Mouse (Mus musculus): ENCODE results near the gene Sept8. TPM values are rescaled to one million over a fixed set of nuclear protein-coding genes. Genes with fewer than 3 reads are reported as not detected.
A peak's percentile ranks its signal among the peaks of the same experiment; 100 is the strongest.

Gene Sept8
- polyA plus RNA-seq, 1 experiment from 2014 or later: 21.6 TPM

DNA sequence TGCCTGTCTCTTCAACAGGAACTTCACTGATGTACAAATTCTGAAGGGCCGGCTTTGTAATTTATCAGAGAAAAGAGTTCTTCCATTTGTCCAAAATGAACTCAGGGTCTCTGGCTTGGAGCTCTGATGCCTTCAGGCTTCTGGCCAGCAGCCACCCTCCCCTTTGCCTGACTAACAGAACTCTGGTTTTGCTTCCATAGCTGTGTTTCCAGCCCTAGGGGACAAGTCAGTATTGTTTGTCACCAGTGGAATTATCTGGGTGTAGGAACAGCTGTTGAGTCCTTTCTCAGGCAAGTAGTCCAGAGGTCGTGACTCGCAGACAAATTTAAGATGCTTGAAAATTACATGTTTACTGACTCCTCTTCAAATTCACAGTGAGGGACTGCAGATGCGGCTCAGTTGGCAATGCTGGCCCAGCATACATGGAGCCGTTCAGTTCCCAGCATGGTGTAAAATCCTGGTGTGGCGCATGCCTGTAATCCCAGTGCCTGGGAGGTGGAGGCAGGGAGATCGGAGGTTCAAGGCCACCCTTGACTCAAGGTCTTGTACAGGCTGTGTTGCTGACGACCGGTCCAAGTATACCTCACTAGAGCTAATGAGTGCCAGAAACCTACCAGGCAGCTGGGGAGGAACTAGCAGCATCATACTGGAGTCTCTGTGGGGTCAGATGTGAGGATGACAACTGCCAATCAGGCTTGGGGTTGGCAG, 11.8 kb upstream of the Sept8 start:
- Histone ChIP-seq H3K4me3 (replicated peaks; ENCODE audit: low read length) (no peak overlapping the region), H3K4me1 (replicated peaks; ENCODE audit: control insufficient read depth, insufficient read depth, low read length) (no peaks in the 10 kb centered on the region), H3K9ac (no peak overlapping the region), H3K4me2 (replicated peaks) (no peak overlapping the region), H3K9me3 (ENCODE audit: control insufficient read depth, low read length) (no peaks in the 10 kb centered on the region), H3K27ac (no peak overlapping the region), H3K36me3 (replicated peaks; ENCODE audit: control insufficient read depth, insufficient read depth) (no peaks in the 10 kb centered on the region), H3K27me3 (ENCODE audit: control insufficient read depth, insufficient read depth, low read length) (no peaks in the 10 kb centered on the region)
- no peak for DNase-seq (ENCODE audit: low spot score)
- no peak for ATAC-seq (ENCODE audit: low FRiP score)
- WGBS: 85% methylated on average over 9 of the region's 9 CpGs

DNA sequence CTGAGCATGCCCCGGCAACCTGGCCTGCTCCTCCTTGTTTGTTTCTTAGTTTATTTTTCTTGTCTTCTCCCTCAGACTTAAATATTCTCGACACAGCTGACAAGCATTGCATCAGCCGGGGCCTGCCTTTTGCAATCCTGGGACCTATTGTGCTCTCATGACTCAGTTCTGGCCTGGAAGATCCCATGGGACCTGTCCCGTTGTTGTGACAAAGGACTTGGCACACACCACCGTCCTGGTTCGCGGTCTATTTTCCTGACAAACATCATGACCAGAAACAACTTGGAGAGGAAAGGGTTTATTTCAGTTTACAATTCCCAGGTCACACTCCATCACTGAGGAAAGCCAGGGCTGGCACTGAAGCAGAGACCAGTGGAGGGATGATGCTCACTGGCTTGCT, 10.9 kb upstream of the Sept8 start:
- ATAC-seq (ENCODE audit: low FRiP score): no peak
- no peak overlapping the region for H3K4me2 ChIP-seq (replicated peaks)
- no peak overlapping the region for H3K9ac ChIP-seq
- DNase-seq (ENCODE audit: low spot score): no peak
- H3K27ac ChIP-seq: no peak overlapping the region
- no peak overlapping the region for H3K4me3 ChIP-seq (replicated peaks; ENCODE audit: low read length)
- no peaks in the 10 kb centered on the region for H3K4me1 ChIP-seq (replicated peaks; ENCODE audit: control insufficient read depth, insufficient read depth, low read length)
- H3K36me3 ChIP-seq (replicated peaks; ENCODE audit: control insufficient read depth, insufficient read depth): no peaks in the 10 kb centered on the region
- WGBS: 45% methylated on average over 7 of the region's 7 CpGs
- H3K27me3 ChIP-seq (ENCODE audit: control insufficient read depth, insufficient read depth, low read length): no peaks in the 10 kb centered on the region
- no peaks in the 10 kb centered on the region for H3K9me3 ChIP-seq (ENCODE audit: control insufficient read depth, low read length)

DNA sequence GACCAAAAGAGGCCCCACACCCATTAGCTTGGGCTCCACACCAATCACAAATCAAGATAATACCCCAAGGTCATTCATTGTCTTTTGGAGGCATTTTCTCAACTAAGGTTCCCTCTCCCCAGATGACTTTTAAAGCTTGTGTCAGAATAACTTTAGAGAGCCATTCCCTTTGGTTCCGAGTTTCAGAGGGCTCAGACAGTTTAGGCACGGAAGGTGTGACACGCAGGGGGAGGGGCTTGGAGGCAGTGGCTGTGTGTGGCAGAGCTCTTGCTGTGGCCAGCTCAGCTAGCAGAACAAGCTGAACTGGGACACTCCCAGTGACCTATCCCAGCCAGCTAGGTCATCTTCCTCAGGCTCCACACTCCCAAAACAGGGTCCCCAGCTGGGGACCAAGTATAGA, 10.5 kb upstream of the Sept8 start:
- Histone ChIP-seq H3K9ac (no peak overlapping the region), H3K4me1 (replicated peaks; ENCODE audit: control insufficient read depth, insufficient read depth, low read length) (no peaks in the 10 kb centered on the region), H3K36me3 (replicated peaks; ENCODE audit: control insufficient read depth, insufficient read depth) (no peaks in the 10 kb centered on the region), H3K27me3 (ENCODE audit: control insufficient read depth, insufficient read depth, low read length) (no peaks in the 10 kb centered on the region), H3K9me3 (ENCODE audit: control insufficient read depth, low read length) (no peaks in the 10 kb centered on the region), H3K27ac (no peak overlapping the region), H3K4me2 (replicated peaks) (no peak overlapping the region), H3K4me3 (replicated peaks; ENCODE audit: low read length) (no peak overlapping the region)
- 59% methylated on average over 3 of the region's 3 CpGs for WGBS
- DNase-seq (ENCODE audit: low spot score): no peak
- no peak for ATAC-seq (ENCODE audit: low FRiP score)

DNA sequence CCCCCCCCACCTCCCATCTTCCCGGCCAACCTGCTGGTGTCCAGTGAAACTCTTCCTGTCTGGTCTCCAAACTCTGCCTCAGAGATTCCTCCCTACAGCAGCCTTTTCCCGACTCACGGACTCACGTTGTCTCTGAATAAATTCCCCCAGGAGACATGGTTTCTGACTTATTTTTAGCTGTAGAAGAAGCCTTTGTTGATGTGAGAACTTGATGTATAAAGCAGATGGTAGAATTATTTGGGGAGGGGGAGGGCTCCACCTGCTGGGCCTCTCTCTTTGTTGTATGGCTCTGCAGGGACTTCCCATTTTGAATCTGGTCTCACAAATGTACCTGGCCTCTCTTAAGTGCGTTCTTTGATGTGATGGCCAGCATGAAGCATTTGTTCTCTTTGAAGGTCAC, 8.7 kb upstream of the Sept8 start:
- no peak overlapping the region for H3K4me3 ChIP-seq (replicated peaks; ENCODE audit: low read length)
- 49% methylated on average over 5 of the region's 5 CpGs for WGBS
- no peaks in the 10 kb centered on the region for H3K9me3 ChIP-seq (ENCODE audit: control insufficient read depth, low read length)
- no peaks in the 10 kb centered on the region for H3K36me3 ChIP-seq (replicated peaks; ENCODE audit: control insufficient read depth, insufficient read depth)
- ATAC-seq (ENCODE audit: low FRiP score): no peak
- H3K4me1 ChIP-seq (replicated peaks; ENCODE audit: control insufficient read depth, insufficient read depth, low read length): no peaks in the 10 kb centered on the region
- H3K4me2 ChIP-seq (replicated peaks): no peak overlapping the region
- DNase-seq (ENCODE audit: low spot score): no peak
- H3K9ac ChIP-seq: no peak overlapping the region
- H3K27me3 ChIP-seq (ENCODE audit: control insufficient read depth, insufficient read depth, low read length): peaks cover 4% of the 10 kb centered on the region; the same call in 1 of the 2 replicates
- no peak overlapping the region for H3K27ac ChIP-seq

DNA sequence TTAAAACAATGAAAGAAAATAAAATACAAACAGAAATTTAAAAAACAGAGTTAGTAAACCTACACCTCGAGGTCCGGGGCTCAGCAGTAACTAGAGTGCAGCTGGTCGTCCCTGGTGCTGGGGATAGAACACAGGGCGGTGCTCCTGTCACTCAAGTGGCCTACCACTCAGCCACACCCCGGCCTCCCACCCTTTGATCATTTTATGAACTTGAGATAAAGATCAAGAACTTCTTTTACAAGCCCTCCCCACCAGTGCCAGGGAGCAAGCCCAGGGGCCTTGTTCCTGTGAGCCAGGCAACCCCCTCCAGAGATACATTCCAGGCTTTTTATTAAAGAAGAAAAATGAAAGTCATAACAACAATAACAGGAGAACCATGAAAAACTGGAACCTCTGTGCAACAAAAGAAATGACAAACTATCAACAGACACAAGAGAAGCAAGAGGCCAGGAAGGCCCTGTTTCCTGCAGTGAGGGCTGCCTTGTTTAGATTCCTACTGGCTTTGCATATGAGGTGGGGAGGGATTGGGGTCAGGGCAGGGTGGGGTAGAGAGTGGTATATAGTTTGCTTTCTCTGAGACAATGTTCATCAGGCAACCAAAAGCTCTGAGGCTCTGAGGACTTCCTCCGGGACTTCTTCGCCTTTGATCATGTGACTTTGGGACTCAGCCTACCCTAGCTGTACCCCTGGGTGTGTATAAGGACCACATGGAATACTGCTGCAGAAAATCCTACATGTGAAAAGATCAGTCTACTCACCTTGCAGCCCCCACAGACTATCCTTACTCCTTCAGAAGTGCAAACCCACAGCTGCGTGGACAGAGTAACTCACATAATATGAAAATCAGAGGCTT, 2.1 kb upstream of the Sept8 start:
- Histone ChIP-seq H3K4me2 (replicated peaks) (no peak overlapping the region), H3K9ac (no peak overlapping the region), H3K36me3 (replicated peaks; ENCODE audit: control insufficient read depth, insufficient read depth) (no peaks in the 10 kb centered on the region), H3K4me1 (replicated peaks; ENCODE audit: control insufficient read depth, insufficient read depth, low read length) (peaks cover 11% of the 10 kb centered on the region), H3K27me3 (ENCODE audit: control insufficient read depth, insufficient read depth, low read length) (peaks cover 14% of the 10 kb centered on the region), H3K27ac (no peak overlapping the region), H3K4me3 (replicated peaks; ENCODE audit: low read length) (no peak overlapping the region), H3K9me3 (ENCODE audit: control insufficient read depth, low read length) (no peaks in the 10 kb centered on the region)
- ATAC-seq (ENCODE audit: low FRiP score): no peak
- WGBS: 42% methylated on average over 8 of the region's 8 CpGs
- DNase-seq (ENCODE audit: low spot score): no peak

DNA sequence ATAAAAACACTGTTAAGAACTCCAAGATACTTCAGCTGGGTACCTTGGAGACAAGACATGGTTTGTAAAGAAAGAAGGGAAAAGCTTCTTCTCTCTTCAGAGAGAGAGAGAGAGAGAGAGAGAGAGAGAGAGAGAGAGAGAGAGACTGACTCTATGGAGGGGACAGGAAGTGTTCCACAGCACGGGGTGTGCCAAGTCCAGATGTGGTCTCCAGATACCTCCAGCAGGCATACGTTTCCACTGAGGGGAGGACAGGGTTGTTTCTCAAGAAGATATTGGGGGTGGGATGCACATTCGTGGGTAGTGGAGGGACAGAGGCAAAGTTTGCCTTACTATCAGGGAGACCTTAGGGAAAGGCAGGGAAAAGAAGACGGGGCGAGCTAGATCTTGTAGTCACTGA, 298 bp upstream of the Sept8 start:
- Histone ChIP-seq H3K9ac (no peak overlapping the region), H3K4me2 (replicated peaks) (peak overlapping the region; percentile 57; the same call in 1 of the 2 replicates), H3K27ac (no peak overlapping the region), H3K27me3 (ENCODE audit: control insufficient read depth, insufficient read depth, low read length) (peaks cover 14% of the 10 kb centered on the region), H3K4me3 (replicated peaks; ENCODE audit: low read length) (0 out of 2 replicates have a peak overlapping the region, but pooled peaks have one; percentile 78), H3K36me3 (replicated peaks; ENCODE audit: control insufficient read depth, insufficient read depth) (no peaks in the 10 kb centered on the region), H3K4me1 (replicated peaks; ENCODE audit: control insufficient read depth, insufficient read depth, low read length) (peaks cover 11% of the 10 kb centered on the region), H3K9me3 (ENCODE audit: control insufficient read depth, low read length) (no peaks in the 10 kb centered on the region)
- DNase-seq (ENCODE audit: low spot score) (no peak), ATAC-seq (ENCODE audit: low FRiP score) (no peak)
- WGBS: 49% methylated on average over 5 of the region's 5 CpGs

DNA sequence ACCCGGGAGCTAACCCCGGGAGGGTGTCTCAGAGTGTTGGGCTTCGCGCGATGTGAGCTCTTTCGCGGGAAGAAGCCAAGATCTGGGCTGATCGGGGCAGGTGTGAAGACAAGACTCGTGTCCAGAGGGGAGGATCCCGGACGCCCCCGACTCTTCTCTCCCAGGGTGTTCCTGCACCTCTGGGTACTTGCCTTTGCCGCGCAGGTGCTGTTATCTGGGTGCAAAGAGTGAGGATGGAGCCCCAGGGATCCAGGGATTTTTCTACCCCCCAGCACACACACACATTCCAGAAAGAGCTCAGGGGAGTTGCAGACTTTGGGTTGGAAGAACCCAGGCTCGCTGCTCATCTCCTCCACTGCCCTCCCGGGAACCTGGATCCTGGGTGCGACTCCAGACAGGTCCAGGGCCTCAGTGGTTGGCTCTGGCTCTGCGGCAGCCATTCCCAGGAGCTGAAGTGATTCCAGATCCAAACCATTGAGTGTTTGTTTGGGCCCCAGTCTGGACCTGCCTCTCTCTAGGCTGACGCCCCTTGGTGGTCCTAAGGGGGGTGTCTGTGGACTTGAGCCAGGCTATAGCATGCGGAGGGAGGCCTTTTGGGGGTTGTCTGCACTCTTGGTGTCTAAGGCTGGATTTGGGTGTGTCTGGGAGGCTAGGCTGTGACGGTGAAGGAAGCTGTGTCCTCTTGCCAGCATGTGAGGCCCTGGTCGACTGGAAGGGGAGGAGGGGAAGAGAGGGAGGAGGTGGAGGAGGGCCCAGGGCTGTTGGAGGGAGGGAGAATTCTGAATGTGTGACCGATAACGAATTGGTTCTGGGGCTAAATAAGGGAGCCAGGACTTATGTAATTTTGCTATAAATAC, 1.3 kb downstream of the Sept8 start:
- peak overlapping the region; percentile 48 for H3K27ac ChIP-seq
- WGBS: 3% methylated on average over 24 of the region's 24 CpGs
- H3K4me1 ChIP-seq (replicated peaks; ENCODE audit: control insufficient read depth, insufficient read depth, low read length): peaks cover 11% of the 10 kb centered on the region

DNA sequence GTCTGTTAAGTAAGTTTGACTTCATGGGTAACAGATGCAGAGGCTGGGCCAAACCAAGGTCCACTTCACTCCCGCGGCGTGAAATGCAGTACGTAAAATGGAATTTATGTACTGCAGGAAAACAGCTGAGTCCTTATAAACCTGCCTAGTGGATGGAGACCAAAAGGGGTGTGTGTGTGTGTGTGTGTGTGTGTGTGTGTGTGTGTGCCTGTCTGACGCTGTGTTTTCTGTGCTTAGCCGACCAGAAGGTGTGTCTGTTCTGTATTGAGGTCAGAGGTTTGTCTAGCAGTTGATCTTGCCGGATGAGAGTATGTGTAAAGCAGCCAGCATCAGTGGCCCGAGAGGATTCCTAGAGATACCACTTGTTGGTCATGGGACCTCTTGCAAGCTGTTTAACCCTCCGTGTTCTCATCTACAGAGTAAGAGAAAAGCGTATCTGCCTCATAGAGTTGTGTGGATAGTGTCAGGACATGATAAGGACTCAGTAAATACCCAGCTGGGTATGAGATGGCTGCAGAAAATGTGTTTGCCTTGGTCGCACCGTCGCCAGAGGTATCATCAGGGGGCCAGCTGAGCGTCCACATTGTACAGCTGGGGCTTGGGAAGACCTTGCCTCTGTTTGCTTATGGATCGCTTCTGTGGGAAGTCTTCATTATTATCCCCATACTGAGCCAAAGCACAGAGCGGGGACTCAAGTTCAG, 2.2 kb downstream of the Sept8 start:
- Histone ChIP-seq H3K4me3 (replicated peaks; ENCODE audit: low read length) (peak overlapping the region; percentile 78), H3K9me3 (ENCODE audit: control insufficient read depth, low read length) (no peaks in the 10 kb centered on the region)

More for the DNA sequence above, 1.3 kb downstream of the Sept8 start:
- peak overlapping the region; percentile 57 for H3K4me2 ChIP-seq (replicated peaks)
- H3K27me3 ChIP-seq (ENCODE audit: control insufficient read depth, insufficient read depth, low read length): peaks cover 10% of the 10 kb centered on the region
- H3K9me3 ChIP-seq (ENCODE audit: control insufficient read depth, low read length): no peaks in the 10 kb centered on the region
- peak overlapping the region; percentile 91 for H3K9ac ChIP-seq
- DNase-seq (ENCODE audit: low spot score): peak; percentile 30
- H3K4me3 ChIP-seq (replicated peaks; ENCODE audit: low read length): peak overlapping the region; percentile 78
- no peak; the same call in none of the 2 replicates for ATAC-seq (ENCODE audit: low FRiP score)
- H3K36me3 ChIP-seq (replicated peaks; ENCODE audit: control insufficient read depth, insufficient read depth): no peaks in the 10 kb centered on the region

More for the DNA sequence above, 2.2 kb downstream of the Sept8 start:
- DNase-seq (ENCODE audit: low spot score) (no peak), ATAC-seq (ENCODE audit: low FRiP score) (no peak)
- peak overlapping the region; percentile 91 for H3K9ac ChIP-seq
- peaks cover 11% of the 10 kb centered on the region for H3K4me1 ChIP-seq (replicated peaks; ENCODE audit: control insufficient read depth, insufficient read depth, low read length)
- peaks cover 9% of the 10 kb centered on the region; the same call in 1 of the 2 replicates for H3K27me3 ChIP-seq (ENCODE audit: control insufficient read depth, insufficient read depth, low read length)
- H3K36me3 ChIP-seq (replicated peaks; ENCODE audit: control insufficient read depth, insufficient read depth): no peaks in the 10 kb centered on the region
- WGBS: 47% methylated on average over 16 of the region's 16 CpGs
- H3K4me2 ChIP-seq (replicated peaks): peak overlapping the region; percentile 57
- H3K27ac ChIP-seq: no peak overlapping the region
